In the genomic region with DNA sequence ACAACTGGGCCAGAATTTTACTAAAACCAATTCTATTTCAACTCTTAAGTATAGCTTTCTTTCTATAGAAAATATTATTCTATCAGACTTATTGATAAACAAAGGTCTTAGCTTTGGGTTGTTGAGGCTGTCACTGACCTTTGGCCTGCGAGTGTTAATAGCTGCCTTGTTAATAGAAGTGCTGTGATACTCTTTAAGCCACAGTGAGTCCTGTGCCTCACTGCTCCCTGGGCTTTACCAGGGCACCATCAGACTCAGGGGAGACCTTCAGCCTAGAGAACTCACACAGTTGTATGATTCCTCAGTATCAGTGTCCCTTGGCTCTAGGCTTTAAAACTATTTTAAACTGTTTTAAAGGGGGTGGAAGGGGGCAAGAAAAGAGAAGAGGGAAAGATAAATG, we compare ENCODE assay signal across 22 mouse cellular contexts. TPM values are rescaled to one million over a fixed set of nuclear protein-coding genes. Genes with fewer than 3 reads are reported as not detected.
DNase-seq lines count a peak whose midpoint lies in the region; ATAC-seq and TF ChIP-seq lines count a peak whose summit lies in the region.
"Had no signal": no experiment of that assay in that cellular context is flagged by ENCODE, and none has a peak within 500 bp of the region (broad histone marks: within the 10 kb centered on the region; RNA-seq: fewer than 3 reads in every experiment).

No protein-coding gene starts in this region.

- no peaks in the 10 kb centered on the region for H3K27me3 ChIP-seq in kidney, adult 2 months (replicated peaks; ENCODE audit: control insufficient read depth, insufficient read depth, low read length)
- H3K27me3 ChIP-seq in liver, embryonic 13.5 days, result no peaks in the 10 kb centered on the region
- H3K27me3 ChIP-seq in liver, embryonic 12.5 days (replicated peaks), result no peaks in the 10 kb centered on the region
- H3K27me3 ChIP-seq in midbrain, embryonic 11.5 days (ENCODE audit: control insufficient read depth, insufficient read depth, low read length), result no peaks in the 10 kb centered on the region
- H3K27me3 ChIP-seq in midbrain, embryonic 15.5 days (replicated peaks), result no peaks in the 10 kb centered on the region
- H3K27me3 ChIP-seq: embryonic facial prominence, embryonic 13.5 days; embryonic facial prominence, embryonic 15.5 days; forebrain, embryonic 12.5 days had no signal

- no peak overlapping the region for H3K9ac ChIP-seq in liver, embryonic 13.5 days
- H3K9ac ChIP-seq in liver, embryonic 12.5 days, result no peak overlapping the region
- H3K9ac ChIP-seq in midbrain, embryonic 11.5 days (ENCODE audit: low read length), result no peak overlapping the region
- H3K9ac ChIP-seq in midbrain, embryonic 15.5 days, result no peak overlapping the region
- H3K9ac ChIP-seq: embryonic facial prominence, embryonic 13.5 days; embryonic facial prominence, embryonic 15.5 days; forebrain, embryonic 12.5 days had no signal

- ATAC-seq in liver, embryonic 13.5 days (ENCODE audit: low read depth), result no peak
- no peak for ATAC-seq in liver, embryonic 12.5 days
- ATAC-seq in midbrain, embryonic 11.5 days (ENCODE audit: low FRiP score), result no peak
- ATAC-seq in midbrain, embryonic 15.5 days (replicated peaks), result no peak
- ATAC-seq: forebrain, embryonic 14.5 days had no signal

- H3K36me3 ChIP-seq in kidney, adult 2 months (ENCODE audit: control insufficient read depth, insufficient read depth, low read length), result no peaks in the 10 kb centered on the region
- peaks cover 11% of the 10 kb centered on the region; the same call in 1 of the 2 replicates for H3K36me3 ChIP-seq in liver, embryonic 13.5 days
- H3K36me3 ChIP-seq in liver, embryonic 12.5 days, result peaks cover 18% of the 10 kb centered on the region
- H3K36me3 ChIP-seq in midbrain, embryonic 11.5 days (ENCODE audit: control insufficient read depth, insufficient read depth, low read length), result no peaks in the 10 kb centered on the region
- H3K36me3 ChIP-seq in midbrain, embryonic 15.5 days (replicated peaks), result no peaks in the 10 kb centered on the region
- H3K36me3 ChIP-seq: embryonic facial prominence, embryonic 15.5 days; forebrain, embryonic 12.5 days had no signal

- H3K9me3 ChIP-seq in liver, embryonic 13.5 days (replicated peaks), result no peaks in the 10 kb centered on the region
- H3K9me3 ChIP-seq in liver, embryonic 12.5 days (replicated peaks), result no peaks in the 10 kb centered on the region
- no peaks in the 10 kb centered on the region for H3K9me3 ChIP-seq in midbrain, embryonic 11.5 days (ENCODE audit: control insufficient read depth, low read length)
- no peaks in the 10 kb centered on the region for H3K9me3 ChIP-seq in midbrain, embryonic 15.5 days
- H3K9me3 ChIP-seq: embryonic facial prominence, embryonic 13.5 days; embryonic facial prominence, embryonic 15.5 days had no signal

- TF ChIP-seq POLR2A in kidney, adult 2 months (IDR thresholded peaks at IDR 0.05; ENCODE audit: low read depth, low read length), result no peak

- DNase-seq in kidney, adult 2 months, result no peak
- no peak for DNase-seq in kidney, adult 18-20 months
- no peak for DNase-seq in liver, embryonic 13.5 days
- peak; percentile 23 for DNase-seq in midbrain, embryonic 11.5 days (ENCODE audit: low spot score, missing footprints)
- DNase-seq: adrenal gland, adult 2 months; adrenal gland, postnatal 10 days; adrenal gland, postnatal 25 days; cerebellum, adult 11 months; cerebellum, adult 18-20 months; cerebellum, adult 8-10 months; cerebellum, adult 9-11 months; cerebellum, postnatal 14 days; cerebellum, postnatal 36 days; embryo, embryonic 11 days had no signal

- H3K4me3 ChIP-seq in kidney, adult 2 months (ENCODE audit: insufficient read depth, low read depth, low read length), result no peak overlapping the region
- no peak overlapping the region for H3K4me3 ChIP-seq in liver, embryonic 13.5 days (replicated peaks)
- no peak overlapping the region for H3K4me3 ChIP-seq in liver, embryonic 12.5 days
- no peak overlapping the region for H3K4me3 ChIP-seq in midbrain, embryonic 11.5 days (ENCODE audit: low read depth, low read length)
- H3K4me3 ChIP-seq in midbrain, embryonic 15.5 days, result no peak overlapping the region
- H3K4me3 ChIP-seq: embryonic facial prominence, embryonic 13.5 days; embryonic facial prominence, embryonic 15.5 days; erythroblast, embryonic 14.5 days; forebrain, embryonic 10.5 days; forebrain, embryonic 12.5 days had no signal

- 0 out of 2 replicates have a peak overlapping the region, but pooled peaks have one; percentile 11 for H3K4me2 ChIP-seq in liver, embryonic 13.5 days
- H3K4me2 ChIP-seq in liver, embryonic 12.5 days, result no peak overlapping the region
- no peak overlapping the region for H3K4me2 ChIP-seq in midbrain, embryonic 11.5 days
- H3K4me2 ChIP-seq in midbrain, embryonic 15.5 days, result no peak overlapping the region
- H3K4me2 ChIP-seq: embryonic facial prominence, embryonic 13.5 days; embryonic facial prominence, embryonic 15.5 days; forebrain, embryonic 12.5 days had no signal

- 95% methylated on average over 1 of the region's 1 CpGs for WGBS in kidney, adult 2 months
- 93% methylated on average over 1 of the region's 1 CpGs for WGBS in liver, embryonic 13.5 days (ENCODE audit: insufficient replicate concordance)
- WGBS in liver, embryonic 12.5 days (ENCODE audit: insufficient replicate concordance), result 90% methylated on average over 1 of the region's 1 CpGs
- WGBS in midbrain, embryonic 11.5 days, result 96% methylated on average over 1 of the region's 1 CpGs
- 98% methylated on average over 1 of the region's 1 CpGs for WGBS in midbrain, embryonic 15.5 days

- peak overlapping the region; percentile 35; the same call in 1 of the 2 replicates for H3K27ac ChIP-seq in kidney, adult 2 months (ENCODE audit: insufficient read depth, low read depth, low read length)
- H3K27ac ChIP-seq in liver, embryonic 13.5 days, result no peak overlapping the region
- no peak overlapping the region for H3K27ac ChIP-seq in liver, embryonic 12.5 days
- H3K27ac ChIP-seq in midbrain, embryonic 11.5 days (ENCODE audit: low read depth, low read length), result no peak overlapping the region
- H3K27ac ChIP-seq in midbrain, embryonic 15.5 days, result no peak overlapping the region
- H3K27ac ChIP-seq: embryonic facial prominence, embryonic 13.5 days; embryonic facial prominence, embryonic 15.5 days; forebrain, embryonic 10.5 days; forebrain, embryonic 12.5 days had no signal

- H3K4me1 ChIP-seq in kidney, adult 2 months (ENCODE audit: control insufficient read depth, insufficient read depth, low read length), result peaks cover 31% of the 10 kb centered on the region
- H3K4me1 ChIP-seq in liver, embryonic 13.5 days (replicated peaks), result peaks cover 93% of the 10 kb centered on the region
- H3K4me1 ChIP-seq in liver, embryonic 12.5 days, result peaks cover 95% of the 10 kb centered on the region
- no peaks in the 10 kb centered on the region for H3K4me1 ChIP-seq in midbrain, embryonic 11.5 days (ENCODE audit: control insufficient read depth, insufficient read depth, low read length)
- H3K4me1 ChIP-seq in midbrain, embryonic 15.5 days, result no peaks in the 10 kb centered on the region
- H3K4me1 ChIP-seq: forebrain, embryonic 10.5 days; forebrain, embryonic 12.5 days had no signal

- no peak for TF ChIP-seq CTCF in kidney, adult 2 months (conservative IDR thresholded peaks at IDR 0.05; ENCODE audit: insufficient read depth, insufficient read length, low read depth, low read length)

RNA-seq across cellular contexts. Expression of gene Lpin2, which starts 26.0 kb away (rescaled TPM):
- polyA plus RNA-seq in kidney, adult 2 months (2012; rRNA removed), result 17.7 and 20.5 TPM in 2 replicates
- 38.0 and 43.2 TPM in 2 replicates for polyA plus RNA-seq in liver, embryonic 13.5 days (2015; fragmentation: Nextera tagmentation; extraction: Ambion mirVana)
- polyA plus RNA-seq in liver, embryonic 12.5 days (2016; fragmentation: Nextera tagmentation; extraction: Ambion mirVana), result 40.1 and 42.5 TPM in 2 replicates
- polyA plus RNA-seq in midbrain, embryonic 11.5 days (2014; fragmentation: Nextera tagmentation; extraction: Ambion mirVana), result 31.6 and 35.4 TPM in 2 replicates
- 44.2 and 47.6 TPM in 2 replicates for polyA plus RNA-seq in midbrain, embryonic 15.5 days (2015; fragmentation: Nextera tagmentation; extraction: Ambion mirVana)
